Mouse (Mus musculus): ENCODE results near the gene Wdfy4. TPM values are rescaled to one million over a fixed set of nuclear protein-coding genes. Genes with fewer than 3 reads are reported as not detected.

Wdfy4 gene
- total and polyA plus RNA-seq, 2 experiments from 2014 or later: 0.14 to 1.4 TPM

- TF ChIP-seq CTCF (IDR thresholded peaks at IDR 0.05; ENCODE audit: low read depth): no peak
- TF ChIP-seq EP300 (IDR thresholded peaks at IDR 0.05; ENCODE audit: low read depth): no peak
Observed at GRCm38 (mm10) chr14:33078596-33078995, 106.7 kb downstream of the Wdfy4 start.

GRCm38 (mm10) chr14:33078110-33078509, 107.2 kb downstream of the Wdfy4 start:
- Histone ChIP-seq H3K9me3 (replicated peaks; ENCODE audit: control insufficient read depth, low read length) (no peaks in the 10 kb centered on the region), H3K4me1 (ENCODE audit: control insufficient read depth, insufficient read depth) (no peaks in the 10 kb centered on the region), H3K36me3 (replicated peaks; ENCODE audit: control insufficient read depth, insufficient read depth, low read length) (no peaks in the 10 kb centered on the region), H3K27me3 (ENCODE audit: control insufficient read depth, insufficient read depth, low read length) (no peaks in the 10 kb centered on the region), H3K27ac (ENCODE audit: low read depth) (no peak overlapping the region), H3K4me3 (ENCODE audit: low read depth, low read length) (no peak overlapping the region), H3K9ac (replicated peaks; ENCODE audit: low read depth, low read length) (no peak overlapping the region), H3K4me2 (ENCODE audit: low read depth, low read length) (no peak overlapping the region)
- WGBS: 78% methylated on average over 6 of the region's 6 CpGs
- ATAC-seq (ENCODE audit: insufficient read depth, low read depth): no peak
- no peak for TF ChIP-seq CTCF (IDR thresholded peaks at IDR 0.05; ENCODE audit: low read depth)
- TF ChIP-seq EP300 (IDR thresholded peaks at IDR 0.05; ENCODE audit: low read depth): no peak
- DNase-seq (ENCODE audit: low spot score): no peak

More at GRCm38 (mm10) chr14:33078596-33078995, 106.7 kb downstream of the Wdfy4 start:
- no peaks in the 10 kb centered on the region for H3K36me3 ChIP-seq (replicated peaks; ENCODE audit: control insufficient read depth, insufficient read depth, low read length)
- 85% methylated on average over 6 of the region's 6 CpGs for WGBS
- no peak overlapping the region for H3K4me2 ChIP-seq (ENCODE audit: low read depth, low read length)
- no peak for ATAC-seq (ENCODE audit: insufficient read depth, low read depth)
- no peaks in the 10 kb centered on the region for H3K27me3 ChIP-seq (ENCODE audit: control insufficient read depth, insufficient read depth, low read length)
- H3K4me3 ChIP-seq (ENCODE audit: low read depth, low read length): no peak overlapping the region
- DNase-seq (ENCODE audit: low spot score): no peak
- H3K9ac ChIP-seq (replicated peaks; ENCODE audit: low read depth, low read length): no peak overlapping the region
- no peaks in the 10 kb centered on the region for H3K9me3 ChIP-seq (replicated peaks; ENCODE audit: control insufficient read depth, low read length)
- H3K4me1 ChIP-seq (ENCODE audit: control insufficient read depth, insufficient read depth): no peaks in the 10 kb centered on the region
- no peak overlapping the region for H3K27ac ChIP-seq (ENCODE audit: low read depth)

DNA sequence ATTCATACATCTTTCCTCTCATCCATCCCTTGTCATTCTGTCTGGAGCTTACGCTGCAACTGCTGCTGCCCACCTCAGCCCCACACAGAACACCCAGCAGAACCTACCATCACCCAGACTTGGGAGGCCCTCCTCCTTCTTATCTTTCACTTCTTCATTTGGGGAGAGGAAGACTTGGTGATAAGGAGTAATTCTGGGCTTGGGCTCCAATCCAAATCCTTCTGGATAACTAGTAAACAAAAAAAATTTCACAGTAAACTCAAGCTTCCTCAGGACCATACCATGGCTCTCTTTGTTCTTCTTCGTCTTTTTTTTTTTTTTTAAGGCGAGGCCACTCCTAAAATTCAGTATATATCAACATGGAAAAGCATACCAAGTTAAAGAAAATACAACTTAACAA, 112.0 kb downstream of the Wdfy4 start:
- Histone ChIP-seq H3K4me2 (ENCODE audit: low read depth, low read length) (no peak overlapping the region), H3K4me1 (ENCODE audit: control insufficient read depth, insufficient read depth) (no peaks in the 10 kb centered on the region), H3K4me3 (ENCODE audit: low read depth, low read length) (no peak overlapping the region), H3K27me3 (ENCODE audit: control insufficient read depth, insufficient read depth, low read length) (no peaks in the 10 kb centered on the region), H3K27ac (ENCODE audit: low read depth) (no peak overlapping the region), H3K9me3 (replicated peaks; ENCODE audit: control insufficient read depth, low read length) (no peaks in the 10 kb centered on the region), H3K9ac (replicated peaks; ENCODE audit: low read depth, low read length) (no peak overlapping the region), H3K36me3 (replicated peaks; ENCODE audit: control insufficient read depth, insufficient read depth, low read length) (no peaks in the 10 kb centered on the region)
- 75% methylated on average over 3 of the region's 3 CpGs for WGBS
- DNase-seq (ENCODE audit: low spot score) (no peak), ATAC-seq (ENCODE audit: insufficient read depth, low read depth) (no peak)
- TF ChIP-seq CTCF (IDR thresholded peaks at IDR 0.05; ENCODE audit: low read depth) (no peak), EP300 (IDR thresholded peaks at IDR 0.05; ENCODE audit: low read depth) (no peak)

DNA sequence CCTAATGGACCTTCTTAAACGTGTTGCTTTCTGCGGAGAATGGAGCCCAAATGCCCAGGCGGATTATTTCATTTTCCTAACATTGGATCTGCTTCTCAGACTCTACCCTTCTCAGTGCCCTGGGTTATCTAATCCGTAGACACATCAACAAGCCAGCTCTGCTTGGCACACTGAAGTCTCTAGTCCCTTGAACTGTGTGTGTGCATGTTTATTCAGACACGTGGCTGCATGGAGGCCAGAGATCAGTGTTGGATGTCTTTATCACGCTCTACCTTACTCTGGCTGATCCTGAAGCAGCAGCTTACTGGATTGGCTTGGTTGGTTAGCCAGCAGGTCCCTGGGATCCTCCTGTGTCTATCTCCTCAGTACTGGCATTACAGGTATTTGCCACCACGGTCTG, 113.0 kb downstream of the Wdfy4 start:
- H3K27ac ChIP-seq (ENCODE audit: low read depth): no peak overlapping the region
- no peak overlapping the region for H3K9ac ChIP-seq (replicated peaks; ENCODE audit: low read depth, low read length)
- no peak for TF ChIP-seq CTCF (IDR thresholded peaks at IDR 0.05; ENCODE audit: low read depth)
- no peak for TF ChIP-seq EP300 (IDR thresholded peaks at IDR 0.05; ENCODE audit: low read depth)
- WGBS: 84% methylated on average over 7 of the region's 7 CpGs
- no peak for DNase-seq (ENCODE audit: low spot score)
- no peak overlapping the region for H3K4me2 ChIP-seq (ENCODE audit: low read depth, low read length)
- H3K9me3 ChIP-seq (replicated peaks; ENCODE audit: control insufficient read depth, low read length): no peaks in the 10 kb centered on the region
- H3K4me3 ChIP-seq (ENCODE audit: low read depth, low read length): no peak overlapping the region
- no peaks in the 10 kb centered on the region for H3K4me1 ChIP-seq (ENCODE audit: control insufficient read depth, insufficient read depth)
- no peak for ATAC-seq (ENCODE audit: insufficient read depth, low read depth)
- H3K36me3 ChIP-seq (replicated peaks; ENCODE audit: control insufficient read depth, insufficient read depth, low read length): no peaks in the 10 kb centered on the region
- no peaks in the 10 kb centered on the region for H3K27me3 ChIP-seq (ENCODE audit: control insufficient read depth, insufficient read depth, low read length)

DNA sequence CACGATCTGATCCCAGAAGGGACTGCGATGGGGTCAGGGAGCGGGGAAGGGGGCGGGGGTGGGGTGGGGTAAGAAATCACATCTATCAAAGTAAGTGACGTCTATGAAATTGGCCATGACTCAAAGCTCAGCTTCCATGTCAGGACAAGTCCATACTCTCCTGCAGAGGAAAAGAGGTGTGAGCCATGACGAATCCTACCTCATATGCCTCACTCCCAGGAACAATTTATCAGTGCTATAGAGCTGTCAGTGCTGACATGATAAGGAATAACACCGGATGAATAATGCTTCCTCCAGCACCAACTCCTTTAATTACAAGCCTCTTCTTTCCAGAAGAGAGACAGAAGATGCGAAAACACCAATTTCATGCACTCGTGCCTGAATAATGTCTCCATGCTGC, 117.6 kb downstream of the Wdfy4 start:
- TF ChIP-seq CTCF (IDR thresholded peaks at IDR 0.05; ENCODE audit: low read depth) (no peak), EP300 (IDR thresholded peaks at IDR 0.05; ENCODE audit: low read depth) (no peak)
- ATAC-seq (ENCODE audit: insufficient read depth, low read depth): no peak
- 73% methylated on average over 9 of the region's 9 CpGs for WGBS
- no peaks in the 10 kb centered on the region for H3K27me3 ChIP-seq (ENCODE audit: control insufficient read depth, insufficient read depth, low read length)
- H3K4me2 ChIP-seq (ENCODE audit: low read depth, low read length): no peak overlapping the region
- no peaks in the 10 kb centered on the region for H3K36me3 ChIP-seq (replicated peaks; ENCODE audit: control insufficient read depth, insufficient read depth, low read length)
- no peak for DNase-seq (ENCODE audit: low spot score)
- no peaks in the 10 kb centered on the region for H3K4me1 ChIP-seq (ENCODE audit: control insufficient read depth, insufficient read depth)
- H3K4me3 ChIP-seq (ENCODE audit: low read depth, low read length): no peak overlapping the region
- H3K27ac ChIP-seq (ENCODE audit: low read depth): no peak overlapping the region
- no peaks in the 10 kb centered on the region for H3K9me3 ChIP-seq (replicated peaks; ENCODE audit: control insufficient read depth, low read length)
- no peak overlapping the region for H3K9ac ChIP-seq (replicated peaks; ENCODE audit: low read depth, low read length)

DNA sequence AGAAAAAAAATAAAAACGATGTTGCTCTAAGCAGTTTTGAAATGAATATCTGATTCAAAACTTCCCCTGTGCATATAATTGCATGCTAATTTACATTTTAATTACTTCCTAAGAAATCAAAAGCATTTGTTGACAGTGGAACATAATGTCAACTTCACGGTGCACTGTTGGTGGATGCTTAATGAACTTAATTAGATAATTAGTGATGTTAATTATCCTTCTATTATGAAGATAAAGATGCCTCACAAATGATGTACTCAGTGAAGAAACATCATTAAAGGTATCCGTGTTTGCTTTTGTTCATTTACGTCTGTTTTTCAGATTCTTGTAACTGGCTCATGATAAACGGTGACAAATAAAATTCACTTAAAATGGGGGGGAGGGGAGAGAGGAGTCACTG, 122.3 kb downstream of the Wdfy4 start:
- Histone ChIP-seq H3K9me3 (replicated peaks; ENCODE audit: control insufficient read depth, low read length) (no peaks in the 10 kb centered on the region), H3K4me3 (ENCODE audit: low read depth, low read length) (no peak overlapping the region), H3K36me3 (replicated peaks; ENCODE audit: control insufficient read depth, insufficient read depth, low read length) (no peaks in the 10 kb centered on the region), H3K4me1 (ENCODE audit: control insufficient read depth, insufficient read depth) (no peaks in the 10 kb centered on the region), H3K27ac (ENCODE audit: low read depth) (no peak overlapping the region), H3K9ac (replicated peaks; ENCODE audit: low read depth, low read length) (no peak overlapping the region), H3K4me2 (ENCODE audit: low read depth, low read length) (no peak overlapping the region), H3K27me3 (ENCODE audit: control insufficient read depth, insufficient read depth, low read length) (no peaks in the 10 kb centered on the region)
- no peak for ATAC-seq (ENCODE audit: insufficient read depth, low read depth)
- no peak for DNase-seq (ENCODE audit: low spot score)
- TF ChIP-seq EP300 (IDR thresholded peaks at IDR 0.05; ENCODE audit: low read depth) (no peak), CTCF (IDR thresholded peaks at IDR 0.05; ENCODE audit: low read depth) (no peak)
- WGBS: 81% methylated on average over 5 of the region's 5 CpGs
